Mouse (Mus musculus) regulatory T cell (primary cell): ENCODE data around the gene Gdpgp1.

Source experiments
- in situ Hi-C: fragments of 300-600 bp; cut with MboI, MseI; formaldehyde crosslinking; loops from one replicate; pipeline ENCODE4 v1.15.1; 2025; ENCODE audit warnings: high pct_unique_total_duplicates

Gene Gdpgp1

DNA sequence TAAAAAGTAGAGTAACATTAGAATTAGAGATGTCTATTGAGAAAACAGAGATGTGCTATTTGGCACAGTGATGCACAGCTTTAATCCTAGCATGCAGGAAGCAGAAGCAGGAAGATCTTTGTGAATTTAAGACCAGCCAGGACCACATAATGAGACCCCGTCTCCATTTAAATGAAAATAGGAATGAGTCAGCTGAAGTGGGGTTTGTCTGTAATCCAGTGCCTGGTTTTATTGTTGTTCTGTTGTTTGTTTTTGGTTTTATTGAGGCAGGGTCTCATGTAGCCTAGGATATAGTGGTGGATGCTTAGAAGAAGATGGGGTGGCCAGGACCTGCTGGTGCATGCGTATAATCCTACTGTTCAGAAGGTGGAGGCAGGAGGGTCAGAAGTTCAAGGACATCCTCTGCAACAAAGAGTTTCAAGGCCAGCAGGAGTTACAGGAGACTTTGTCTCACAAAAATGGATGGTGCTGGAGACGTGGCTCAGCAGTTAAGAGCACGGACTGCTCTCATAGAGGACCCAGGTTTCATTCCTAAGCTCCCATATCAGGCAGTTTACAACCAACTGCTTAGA, 11.4 kb upstream of the Gdpgp1 start:
- in situ Hi-C loops, result no loop called here

DNA sequence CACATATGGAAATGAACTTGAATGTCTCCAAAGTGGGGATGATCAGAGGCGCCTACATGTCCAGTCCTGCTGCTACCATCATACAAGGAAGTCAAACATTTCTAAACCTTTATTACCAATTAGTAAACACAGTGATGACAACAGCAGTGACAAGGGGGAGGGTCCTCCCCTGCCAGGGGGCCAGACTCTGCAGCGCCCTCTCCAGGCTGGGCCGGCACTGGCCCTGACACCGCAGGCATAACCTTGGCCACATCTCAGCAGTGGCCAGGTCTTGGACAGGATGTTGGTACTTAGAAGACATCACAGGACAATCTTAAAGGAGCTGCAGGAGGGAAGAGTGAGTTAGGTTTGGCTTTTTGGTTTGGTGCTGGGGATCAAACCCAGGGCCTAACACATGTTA, 5.6 kb upstream of the Gdpgp1 start:
- in situ Hi-C loops, result no loop called here

DNA sequence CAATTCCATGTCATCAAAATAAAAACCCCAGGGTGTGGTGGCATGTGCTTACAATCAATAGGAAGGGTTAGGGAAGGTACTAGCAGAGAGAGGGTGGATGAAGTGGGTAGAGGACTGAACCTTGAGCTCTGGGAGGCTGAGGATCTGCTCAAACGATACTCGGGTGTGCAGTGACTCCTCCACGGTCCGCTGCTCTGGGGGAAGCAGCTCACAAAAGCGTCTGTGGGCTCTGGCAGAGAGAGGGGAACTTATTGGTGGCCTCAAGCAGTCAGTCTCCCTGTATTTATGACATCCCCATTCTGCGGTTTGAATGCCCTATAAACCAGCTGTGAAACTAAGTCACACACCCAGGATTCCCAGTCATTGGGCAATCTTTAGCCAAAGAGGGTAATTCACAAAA, 2.5 kb upstream of the Gdpgp1 start:
- in situ Hi-C loops, result no loop called here

DNA sequence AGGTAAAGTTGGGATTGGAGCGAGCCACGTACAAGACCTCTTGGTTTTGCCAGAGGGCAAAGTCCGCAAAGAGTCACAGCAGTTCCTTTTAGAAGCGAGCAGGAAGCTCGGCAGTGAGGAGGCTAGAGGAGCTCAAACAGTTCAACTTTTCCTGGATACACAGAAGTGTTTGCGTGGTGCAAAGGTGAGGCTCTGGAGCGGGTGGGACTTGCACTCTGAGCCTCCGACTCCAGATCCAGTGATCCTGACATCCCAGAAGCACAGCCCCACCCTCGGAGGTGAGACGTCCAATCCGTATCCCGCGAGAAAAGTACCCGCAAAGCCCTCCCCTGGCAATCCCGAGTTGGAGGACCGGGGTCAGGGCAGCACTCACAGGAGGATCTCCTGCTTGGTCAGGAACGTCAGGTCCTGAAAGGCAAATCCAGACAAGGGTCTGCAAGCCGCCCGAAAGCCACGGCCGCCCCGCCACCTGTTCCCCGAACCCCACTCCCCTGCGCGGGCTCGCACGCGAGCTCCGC, 635 bp upstream of the Gdpgp1 start:
- in situ Hi-C loops, result no loop called here

DNA sequence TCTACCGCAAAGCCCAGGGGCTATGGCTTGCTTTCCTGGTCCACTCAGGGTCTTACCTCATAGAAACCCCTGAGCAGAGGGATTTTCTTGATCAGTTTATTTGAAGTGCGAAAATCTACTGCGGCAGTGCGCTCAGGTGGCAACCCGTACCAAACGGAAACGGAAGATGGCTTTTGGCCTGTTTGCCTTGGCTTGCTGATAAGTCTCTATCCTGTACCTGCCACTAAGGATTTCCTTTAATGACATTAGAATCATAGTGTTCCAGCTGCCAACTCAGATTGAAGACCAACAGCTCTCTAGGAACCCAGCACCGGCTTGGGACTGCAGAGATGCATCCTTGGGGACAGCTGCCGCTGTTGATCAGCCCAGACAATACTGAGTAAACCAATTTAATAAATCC, 1.1 kb downstream of the Gdpgp1 start:
- in situ Hi-C loops, result no loop called here

DNA sequence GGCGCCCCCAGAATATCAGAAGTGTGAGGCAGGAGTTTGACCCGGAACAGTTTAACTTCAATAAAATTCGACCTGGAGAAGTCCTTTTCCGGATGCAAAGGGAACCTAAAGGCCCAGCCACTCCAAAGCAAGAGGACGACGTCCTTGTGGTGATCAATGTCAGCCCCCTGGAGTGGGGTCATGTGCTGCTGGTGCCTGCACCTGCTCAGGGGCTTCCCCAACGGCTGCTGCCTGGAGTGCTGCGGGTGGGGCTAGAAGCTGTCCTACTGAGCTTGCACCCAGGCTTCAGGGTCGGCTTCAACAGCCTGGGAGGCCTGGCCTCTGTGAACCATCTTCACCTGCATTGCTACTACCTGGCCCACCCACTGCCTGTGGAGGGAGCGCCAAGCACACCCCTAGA, 5.9 kb downstream of the Gdpgp1 start:
- in situ Hi-C loops, result no loop called here

DNA sequence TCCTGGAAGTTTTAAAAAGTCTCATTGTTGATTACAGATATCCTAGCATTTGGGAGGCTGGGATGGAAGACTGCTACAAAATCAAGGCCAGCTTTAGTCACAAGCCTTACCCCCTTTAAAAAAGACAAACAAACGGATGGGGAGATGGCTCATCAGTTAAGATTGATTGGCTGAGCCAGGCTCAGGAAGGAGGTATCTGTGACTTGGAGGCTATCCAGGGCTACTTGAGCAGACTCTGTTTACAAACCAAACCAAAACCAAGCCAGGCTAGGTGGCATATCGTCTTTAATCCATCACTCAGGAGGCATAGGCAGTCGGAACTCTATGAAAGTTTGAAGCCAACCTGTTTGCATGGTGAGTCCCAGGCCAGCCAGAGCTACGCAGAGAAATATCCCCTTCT, 9.0 kb downstream of the Gdpgp1 start:
- in situ Hi-C loops, result no loop called here

DNA sequence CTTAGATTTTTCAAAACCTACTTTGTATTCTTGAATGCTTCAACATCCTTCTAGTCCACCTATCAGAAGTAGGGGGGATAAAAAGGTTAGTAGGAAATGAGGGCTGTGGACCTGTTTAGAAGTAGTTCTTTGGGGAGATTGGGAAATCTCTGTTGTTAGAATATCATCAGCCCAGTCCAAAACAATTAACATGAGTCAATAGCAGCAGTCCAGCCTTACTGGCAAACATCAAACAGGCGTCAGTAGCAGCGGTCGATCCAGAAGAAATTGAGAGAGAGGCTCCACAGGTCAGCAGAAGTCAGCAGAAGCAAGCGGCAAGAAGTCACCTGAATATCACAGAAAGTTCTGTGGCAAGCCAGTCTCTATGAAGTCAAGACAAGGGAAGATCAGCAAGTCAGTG, 12.2 kb downstream of the Gdpgp1 start:
- in situ Hi-C loops, result no loop called here

DNA sequence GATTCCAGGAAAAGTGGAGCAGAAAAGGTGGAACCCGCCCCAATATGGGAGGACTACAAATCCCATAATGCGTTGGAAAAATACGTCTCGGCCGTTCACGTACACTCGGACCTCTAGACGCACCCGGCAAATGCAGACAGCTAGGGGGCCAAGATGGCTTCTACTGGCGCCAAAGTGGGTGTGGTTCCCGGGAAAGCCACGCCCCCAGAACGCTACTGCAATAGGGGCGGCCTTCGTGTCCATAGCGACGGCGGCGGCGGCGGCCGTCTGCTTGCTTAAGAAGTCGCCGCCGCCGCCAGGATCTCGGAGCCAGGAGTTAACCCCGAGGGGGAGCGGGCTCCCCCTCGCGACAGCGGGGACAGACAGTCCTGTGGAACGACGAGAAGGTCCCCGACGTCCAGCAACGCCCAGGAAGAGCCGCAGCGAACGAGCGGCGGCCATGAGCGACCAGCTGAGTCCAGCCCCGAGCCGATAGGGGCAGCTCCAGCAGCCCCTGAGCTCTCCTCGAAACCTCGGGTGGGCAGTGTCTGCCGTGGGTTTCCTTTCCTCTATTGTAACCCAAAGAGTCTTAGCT, 13.6 kb downstream of the Gdpgp1 start, which contains the start of gene Ttll13:
Gene Ttll13, plus strand, starts transcription at position 229 of the 574 bp plus-strand sequence.
- in situ Hi-C loops, result no loop called here

DNA sequence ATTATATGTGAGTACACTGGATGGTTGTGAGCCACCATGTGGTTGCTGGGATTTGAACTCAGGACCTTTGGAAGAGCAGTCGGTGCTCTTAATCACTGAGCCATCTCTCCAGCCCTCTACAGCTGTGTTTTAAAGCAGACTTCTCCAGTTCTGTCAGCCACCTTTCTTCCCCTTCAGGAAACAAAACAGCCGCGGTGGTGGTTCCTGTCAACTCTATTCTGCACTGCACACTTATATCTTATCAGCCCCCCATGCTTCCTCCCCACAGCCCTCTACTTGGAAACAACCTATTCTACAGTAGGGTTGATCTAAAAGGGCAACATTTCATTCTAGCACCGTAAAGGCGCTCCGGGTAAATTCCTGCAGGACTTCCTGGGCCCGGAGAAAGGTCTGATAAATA, 14.2 kb downstream of the Gdpgp1 start:
- in situ Hi-C loops, result no loop called here

DNA sequence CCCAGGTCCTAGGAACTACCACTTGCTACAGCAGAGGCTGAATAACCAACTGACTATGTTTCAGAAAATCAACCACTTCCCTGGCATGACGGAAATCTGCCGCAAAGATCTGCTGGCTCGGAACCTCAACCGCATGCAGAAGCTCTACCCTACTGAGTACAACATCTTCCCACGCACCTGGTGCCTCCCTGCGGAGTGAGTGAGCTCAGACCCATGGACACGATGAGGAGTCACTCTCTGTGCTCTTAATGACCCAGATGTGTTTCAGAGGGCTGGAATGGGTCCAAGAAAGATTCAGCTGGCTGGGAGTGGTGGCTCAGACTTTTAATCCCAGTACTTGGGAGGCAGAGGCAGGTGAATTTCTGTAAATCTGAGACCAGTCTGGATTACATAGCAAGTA, 19.8 kb downstream of the Gdpgp1 start:
- in situ Hi-C loops, result no loop called here

DNA sequence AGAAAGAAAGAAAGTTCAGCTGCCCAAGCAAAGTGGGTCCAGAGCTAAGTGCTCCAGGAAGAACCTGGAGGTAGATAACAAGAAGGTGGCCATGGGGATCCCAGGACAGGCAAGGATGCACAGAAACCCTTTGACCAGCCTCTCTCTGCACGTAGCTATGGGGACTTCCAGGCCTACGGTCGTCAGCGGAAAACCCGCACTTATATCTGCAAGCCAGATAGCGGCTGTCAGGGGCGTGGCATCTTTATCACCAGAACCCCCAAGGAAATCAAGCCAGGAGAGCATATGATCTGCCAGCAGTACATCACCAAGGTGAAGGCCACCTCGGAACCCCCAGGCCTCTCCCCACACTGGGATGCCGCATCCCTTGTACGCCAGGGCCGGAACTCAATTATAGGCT, 20.2 kb downstream of the Gdpgp1 start:
- in situ Hi-C loops, result no loop called here

DNA sequence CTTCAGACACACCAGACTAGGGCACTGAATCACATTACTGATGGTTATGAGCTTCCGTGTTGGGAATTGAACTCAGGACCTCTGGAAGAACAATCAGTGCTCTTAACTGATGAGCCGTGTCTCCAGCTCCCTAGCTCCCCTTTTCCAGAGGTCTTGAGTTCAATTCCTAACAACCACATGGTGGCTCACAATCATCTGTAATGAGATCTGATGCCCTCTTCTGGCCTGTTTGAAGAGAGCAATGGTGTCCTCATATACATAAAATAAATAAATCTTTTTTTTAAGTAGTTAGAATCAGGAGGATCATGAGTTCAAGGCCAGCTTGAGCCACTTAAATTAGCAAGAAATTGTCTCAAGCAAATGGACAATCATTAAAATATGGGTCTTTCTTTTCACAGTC, 23.3 kb downstream of the Gdpgp1 start:
- in situ Hi-C loops, result no loop called here

DNA sequence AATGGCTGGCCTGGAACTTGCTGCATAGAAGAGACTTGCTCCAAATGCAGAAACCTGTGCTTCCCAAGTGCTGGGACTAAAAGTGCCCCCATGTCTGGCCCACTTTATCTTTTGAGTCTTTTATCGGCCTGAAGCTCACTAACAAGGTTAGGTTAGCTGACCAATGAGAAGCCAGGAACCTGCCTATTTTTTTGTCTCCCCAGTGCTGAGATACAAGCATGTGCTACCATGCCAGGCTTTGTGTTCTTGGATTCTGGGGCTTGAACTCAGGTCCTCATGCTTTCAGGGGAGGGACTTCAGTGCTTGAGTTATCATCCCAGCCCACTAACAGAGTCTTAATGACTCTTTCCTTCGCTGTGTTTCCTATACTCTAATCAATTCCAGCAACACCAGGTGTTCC, 25.0 kb downstream of the Gdpgp1 start:
- in situ Hi-C loops, result no loop called here

DNA sequence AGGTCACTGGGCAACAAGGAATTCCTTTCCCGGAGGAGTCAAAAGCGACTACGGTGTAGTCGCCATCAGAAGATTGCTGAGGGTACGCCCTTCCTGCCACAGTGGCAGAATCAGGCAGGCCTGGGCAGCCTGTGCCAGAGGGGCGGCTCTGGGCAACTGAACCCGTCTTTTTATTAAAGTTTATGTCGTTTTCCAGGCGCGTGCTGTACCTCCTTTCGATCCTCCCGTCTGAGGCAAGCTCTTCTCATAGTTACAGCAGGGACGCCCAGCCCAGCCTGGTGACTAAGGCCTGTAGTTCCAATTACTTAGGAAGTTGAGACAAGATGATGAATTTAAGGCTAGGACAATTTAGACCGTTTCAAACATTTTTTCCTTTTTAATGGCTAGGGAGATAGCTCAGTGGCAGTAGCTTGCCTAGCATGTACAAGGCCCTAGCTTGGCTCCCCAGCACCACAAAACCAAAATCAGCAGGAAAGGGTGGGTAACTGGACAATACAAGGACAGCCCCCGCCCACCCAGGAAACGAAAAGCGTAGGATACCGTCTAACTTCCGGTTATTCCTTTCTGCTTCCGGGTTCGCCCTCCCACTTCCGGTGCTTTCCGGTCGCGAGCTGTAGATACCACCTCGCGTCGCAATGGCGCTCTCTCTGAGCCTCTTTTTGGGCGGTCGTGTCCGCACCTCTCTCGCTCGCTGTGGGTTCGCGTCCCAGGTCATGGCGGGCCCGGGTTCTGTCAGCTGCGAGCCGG, 28.1 kb downstream of the Gdpgp1 start, which contains the start of gene Ngrn:
Gene Ngrn, plus strand, starts transcription at position 591 of the 747 bp plus-strand sequence.
- in situ Hi-C loops, result no loop called here

DNA sequence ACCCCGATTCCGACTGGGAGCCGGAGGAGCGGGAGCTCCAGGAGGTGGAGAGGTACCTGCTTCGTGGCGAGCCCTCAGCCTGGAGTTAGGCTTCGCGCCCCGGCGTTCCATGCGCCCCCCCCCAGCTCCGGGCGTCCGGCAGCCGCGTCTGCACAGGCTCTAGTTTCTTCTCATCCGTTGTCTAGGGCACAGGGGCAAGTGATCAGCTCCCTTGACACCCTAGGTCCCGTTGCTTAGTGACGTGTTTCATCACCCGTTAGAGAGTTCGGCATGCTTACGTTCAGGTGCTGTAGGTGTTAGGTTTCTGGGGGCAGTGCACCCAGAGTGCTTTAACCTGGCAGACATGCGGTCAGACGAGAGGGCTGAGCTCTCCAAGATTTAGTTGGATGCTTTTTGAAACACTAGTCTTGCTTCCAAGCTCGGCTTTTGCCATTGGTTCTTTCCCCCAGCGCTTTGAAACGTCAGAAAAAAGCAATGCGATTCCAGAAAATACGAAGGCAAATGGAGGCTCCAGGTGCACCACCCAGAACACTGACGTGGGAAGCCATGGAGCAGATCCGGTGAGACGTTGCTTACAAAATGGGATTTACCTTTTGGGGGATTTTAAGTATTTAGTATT, 28.8 kb downstream of the Gdpgp1 start:
- in situ Hi-C loops, result no loop called here

DNA sequence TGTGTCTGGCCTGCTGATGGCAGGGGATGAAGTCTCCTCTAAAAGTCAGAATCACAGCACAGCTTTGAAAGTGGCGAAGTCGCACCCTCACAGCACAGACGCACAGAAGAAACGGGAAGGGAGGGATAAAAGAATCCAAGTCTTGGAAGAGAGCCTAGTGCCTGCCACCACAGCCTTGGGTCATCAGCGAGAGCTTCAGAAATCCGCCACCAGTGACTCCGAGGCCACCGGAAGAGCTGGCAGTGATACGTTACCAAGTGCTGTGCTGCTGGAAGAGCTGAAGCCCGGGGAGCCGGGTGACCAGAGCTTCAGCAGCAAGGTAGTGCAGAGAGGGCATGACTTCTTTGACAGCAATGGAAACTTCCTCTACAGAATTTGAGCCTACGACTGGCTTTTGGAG, 31.9 kb downstream of the Gdpgp1 start:
- in situ Hi-C loops, result no loop called here

DNA sequence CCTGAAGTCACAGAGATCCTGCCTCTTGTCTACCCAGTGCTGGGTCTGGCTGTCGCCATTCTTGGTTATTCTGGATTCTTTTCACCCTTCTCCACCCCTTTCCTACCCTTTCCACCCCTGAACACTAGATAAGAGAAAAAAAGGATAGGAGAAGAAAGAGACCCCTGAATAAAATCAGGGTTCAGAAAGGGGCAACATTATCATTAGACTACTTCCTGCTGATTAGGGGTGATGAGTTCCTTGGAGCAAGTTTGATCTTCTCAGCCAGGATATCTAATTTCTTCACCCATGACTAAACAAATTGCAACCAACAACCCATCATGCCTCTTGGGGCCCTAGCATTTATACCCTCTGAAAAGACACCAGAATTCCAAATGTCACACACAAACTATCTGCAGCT, 35.1 kb downstream of the Gdpgp1 start:
- in situ Hi-C loops, result no loop called here

DNA sequence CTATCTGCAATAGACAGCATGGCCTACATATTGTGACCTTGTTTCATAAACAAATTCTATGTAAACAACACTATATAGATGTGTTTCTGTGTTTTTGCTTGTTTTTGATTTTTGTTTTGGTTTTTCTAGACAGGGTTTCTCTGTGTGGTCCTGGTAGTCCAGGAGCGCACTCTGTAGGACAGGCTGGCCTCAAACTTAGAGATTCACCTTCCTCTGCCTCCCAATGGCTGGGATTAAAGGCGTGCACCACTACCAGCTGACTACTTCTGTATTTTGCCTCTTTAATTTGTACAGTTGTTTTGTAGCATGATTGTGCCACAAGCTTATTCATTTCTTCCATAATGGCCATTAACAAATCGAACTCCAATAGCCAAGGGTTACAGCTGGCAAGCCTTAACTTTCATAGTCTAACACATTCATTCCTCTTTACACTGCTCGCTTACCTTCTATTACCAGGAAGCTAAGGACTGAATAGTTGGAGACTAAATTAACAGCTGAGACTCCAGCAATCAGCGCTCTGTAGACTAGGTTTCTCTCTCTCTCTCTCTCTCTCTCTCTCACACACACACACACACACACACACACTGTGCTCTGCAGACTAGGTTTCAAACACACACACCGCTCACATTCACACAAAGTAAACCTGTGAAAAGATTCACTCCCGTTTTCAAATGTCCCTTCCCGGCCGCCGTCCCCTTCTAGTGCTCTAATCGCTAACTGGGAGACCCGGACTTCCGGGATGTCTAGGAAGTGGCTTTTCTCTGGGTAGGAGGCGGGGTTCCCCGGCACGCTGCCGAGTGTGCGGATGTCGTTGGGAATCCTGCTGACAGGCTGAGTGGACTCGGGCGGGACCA, 36.5 kb downstream of the Gdpgp1 start, which contains the start of gene Vps33b:
Gene Vps33b, plus strand, starts transcription at position 753 of the 854 bp plus-strand sequence.
- in situ Hi-C loops, result no loop called here

DNA sequence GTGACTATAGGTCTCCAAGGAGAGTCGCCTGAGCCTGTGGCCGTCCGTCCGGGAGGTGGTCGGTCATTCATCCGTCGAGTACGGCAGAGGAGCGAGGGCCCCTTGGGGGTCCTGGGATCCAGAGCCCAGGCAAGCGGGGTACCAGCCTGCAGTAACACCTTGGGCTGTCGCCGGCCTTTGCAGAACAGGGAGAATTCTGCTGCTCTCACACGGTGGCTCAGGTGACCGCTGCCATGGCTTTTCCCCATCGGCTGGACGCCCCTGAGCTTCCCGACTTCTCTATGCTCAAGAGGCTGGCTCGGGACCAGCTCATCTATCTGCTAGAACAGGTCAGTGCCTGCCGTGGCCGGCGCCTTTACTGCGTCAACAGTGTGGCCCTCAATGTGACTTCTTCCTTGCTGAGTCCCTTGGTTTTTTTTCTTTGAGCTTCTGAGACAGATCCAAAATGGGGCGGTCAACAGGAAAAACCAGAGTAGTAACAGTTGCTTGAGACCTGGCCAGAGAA, 37.1 kb downstream of the Gdpgp1 start:
- in situ Hi-C loops, result no loop called here

DNA sequence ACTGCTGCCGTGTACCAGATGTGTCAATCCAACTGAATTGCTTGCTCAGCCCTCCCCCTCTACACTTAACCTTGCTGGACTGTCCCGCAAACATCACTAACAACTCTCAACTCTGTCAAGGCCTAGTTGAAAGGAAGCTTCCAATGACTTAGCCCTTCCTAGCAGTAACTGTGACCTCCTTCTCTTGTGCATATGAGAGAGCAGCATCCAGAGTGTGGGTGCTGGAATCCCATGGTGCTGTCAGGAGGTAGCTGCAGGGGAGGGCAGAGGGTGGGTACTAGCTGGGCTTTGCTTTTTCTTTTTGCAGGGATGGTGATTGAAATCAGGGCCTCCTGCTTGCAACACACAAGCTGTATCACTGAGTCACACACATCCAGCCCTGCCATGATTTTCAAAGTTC, 40.8 kb downstream of the Gdpgp1 start:
- in situ Hi-C loops, result no loop called here
